Mouse (Mus musculus): ENCODE results near the gene Hint2. TPM values are rescaled to one million over a fixed set of nuclear protein-coding genes. Genes with fewer than 3 reads are reported as not detected.

Hint2 gene
- total and polyA plus RNA-seq, 3 experiments = 6.4 to 27.9 (median 17.8) TPM

Other genes starting within 250 kb of the Hint2 start
Only the 20 nearest of the 26 such genes appear.
- gene Sit1, start 172.7 kb downstream of the Hint2 start, total RNA-seq (2012; rRNA removed) = 2.8 and 3.8 TPM in 2 replicates
- 10.5 and 10.8 TPM in 2 replicates for gene Sit1, start 172.7 kb downstream of the Hint2 start, total RNA-seq (2014; rRNA removed)
- gene Sit1, start 172.7 kb downstream of the Hint2 start, polyA plus RNA-seq (2012; ENCODE audit: insufficient read length, low read depth) = 10.1 and 12.5 TPM in 2 replicates
- gene Ccdc107, start 163.6 kb downstream of the Hint2 start, total RNA-seq (2012; rRNA removed) = 57.9 and 63.1 TPM in 2 replicates
- gene Ccdc107, start 163.6 kb downstream of the Hint2 start, total RNA-seq (2014; rRNA removed) = 23.0 and 33.4 TPM in 2 replicates
- gene Ccdc107, start 163.6 kb downstream of the Hint2 start, polyA plus RNA-seq (2012; ENCODE audit: insufficient read length, low read depth) = 30.5 and 32.6 TPM in 2 replicates
- gene Arhgef39, start 156.8 kb downstream of the Hint2 start, total RNA-seq (2012; rRNA removed) = 7.4 and 7.5 TPM in 2 replicates
- 7.1 and 7.3 TPM in 2 replicates for gene Arhgef39, start 156.8 kb downstream of the Hint2 start, total RNA-seq (2014; rRNA removed)
- 4.8 and 5.5 TPM in 2 replicates for gene Arhgef39, start 156.8 kb downstream of the Hint2 start, polyA plus RNA-seq (2012; ENCODE audit: insufficient read length, low read depth)
- not detected in 2 replicates for gene Car9, start 149.5 kb downstream of the Hint2 start, total RNA-seq (2012; rRNA removed)
- gene Car9, start 149.5 kb downstream of the Hint2 start, total RNA-seq (2014; rRNA removed) = not detected in 2 replicates
- gene Car9, start 149.5 kb downstream of the Hint2 start, polyA plus RNA-seq (2012; ENCODE audit: insufficient read length, low read depth) = not detected in 2 replicates
- gene Tpm2, start 132.7 kb downstream of the Hint2 start, total RNA-seq (2012; rRNA removed) = 0.30 TPM in 1 of 2 replicates, not detected in the other
- gene Tpm2, start 132.7 kb downstream of the Hint2 start, total RNA-seq (2014; rRNA removed) = not detected in 2 replicates
- 0.29 TPM in 1 of 2 replicates, not detected in the other for gene Tpm2, start 132.7 kb downstream of the Hint2 start, polyA plus RNA-seq (2012; ENCODE audit: insufficient read length, low read depth)
- gene Creb3, start 94.1 kb downstream of the Hint2 start, total RNA-seq (2012; rRNA removed) = 32.9 and 34.2 TPM in 2 replicates
- 26.1 and 27.6 TPM in 2 replicates for gene Creb3, start 94.1 kb downstream of the Hint2 start, total RNA-seq (2014; rRNA removed)
- gene Creb3, start 94.1 kb downstream of the Hint2 start, polyA plus RNA-seq (2012; ENCODE audit: insufficient read length, low read depth) = 33.1 and 37.2 TPM in 2 replicates
- gene Tln1, start 93.8 kb downstream of the Hint2 start, total RNA-seq (2012; rRNA removed) = 59.3 and 60.4 TPM in 2 replicates
- gene Tln1, start 93.8 kb downstream of the Hint2 start, total RNA-seq (2014; rRNA removed) = 22.3 and 22.7 TPM in 2 replicates
- gene Tln1, start 93.8 kb downstream of the Hint2 start, polyA plus RNA-seq (2012; ENCODE audit: insufficient read length, low read depth) = 50.1 and 69.2 TPM in 2 replicates
- 16.6 and 22.0 TPM in 2 replicates for gene Rgp1, start 77.8 kb downstream of the Hint2 start, total RNA-seq (2012; rRNA removed)
- 5.4 and 10.1 TPM in 2 replicates for gene Rgp1, start 77.8 kb downstream of the Hint2 start, total RNA-seq (2014; rRNA removed)
- 32.7 and 37.0 TPM in 2 replicates for gene Rgp1, start 77.8 kb downstream of the Hint2 start, polyA plus RNA-seq (2012; ENCODE audit: insufficient read length, low read depth)
- 3.6 and 4.1 TPM in 2 replicates for gene Gba2, start 77.6 kb downstream of the Hint2 start, total RNA-seq (2012; rRNA removed)
- 3.2 TPM in 2 replicates for gene Gba2, start 77.6 kb downstream of the Hint2 start, total RNA-seq (2014; rRNA removed)
- gene Gba2, start 77.6 kb downstream of the Hint2 start, polyA plus RNA-seq (2012; ENCODE audit: insufficient read length, low read depth) = 8.7 and 11.2 TPM in 2 replicates
- 0.46 and 0.72 TPM in 2 replicates for gene Msmp, start 72.0 kb downstream of the Hint2 start, total RNA-seq (2012; rRNA removed)
- not detected in 2 replicates for gene Msmp, start 72.0 kb downstream of the Hint2 start, total RNA-seq (2014; rRNA removed)
- 5.9 and 6.3 TPM in 2 replicates for gene Msmp, start 72.0 kb downstream of the Hint2 start, polyA plus RNA-seq (2012; ENCODE audit: insufficient read length, low read depth)
- 0.04 and 0.38 TPM in 2 replicates for gene Npr2, start 24.5 kb downstream of the Hint2 start, total RNA-seq (2012; rRNA removed)
- gene Npr2, start 24.5 kb downstream of the Hint2 start, total RNA-seq (2014; rRNA removed) = not detected in 2 replicates
- 0.23 and 0.49 TPM in 2 replicates for gene Npr2, start 24.5 kb downstream of the Hint2 start, polyA plus RNA-seq (2012; ENCODE audit: insufficient read length, low read depth)
- gene Spag8, start 2.9 kb downstream of the Hint2 start, total RNA-seq (2012; rRNA removed) = 0.08 TPM in 1 of 2 replicates, not detected in the other
- gene Spag8, start 2.9 kb downstream of the Hint2 start, total RNA-seq (2014; rRNA removed) = not detected in 2 replicates
- gene Spag8, start 2.9 kb downstream of the Hint2 start, polyA plus RNA-seq (2012; ENCODE audit: insufficient read length, low read depth) = not detected in 2 replicates
- 0.17 and 0.47 TPM in 2 replicates for gene Tmem8b, start 12.5 kb upstream of the Hint2 start, total RNA-seq (2012; rRNA removed)
- gene Tmem8b, start 12.5 kb upstream of the Hint2 start, total RNA-seq (2014; rRNA removed) = not detected in 2 replicates
- gene Tmem8b, start 12.5 kb upstream of the Hint2 start, polyA plus RNA-seq (2012; ENCODE audit: insufficient read length, low read depth) = 0.16 and 0.26 TPM in 2 replicates
- 5.1 and 6.3 TPM in 2 replicates for gene Fam221b, start 12.7 kb upstream of the Hint2 start, total RNA-seq (2012; rRNA removed)
- not detected in 2 replicates for gene Fam221b, start 12.7 kb upstream of the Hint2 start, total RNA-seq (2014; rRNA removed)
- 0.07 and 0.12 TPM in 2 replicates for gene Fam221b, start 12.7 kb upstream of the Hint2 start, polyA plus RNA-seq (2012; ENCODE audit: insufficient read length, low read depth)
- not detected in 2 replicates for gene Olfr70, start 44.3 kb upstream of the Hint2 start, total RNA-seq (2012; rRNA removed)
- gene Olfr70, start 44.3 kb upstream of the Hint2 start, total RNA-seq (2014; rRNA removed) = not detected in 2 replicates
- not detected in 2 replicates for gene Olfr70, start 44.3 kb upstream of the Hint2 start, polyA plus RNA-seq (2012; ENCODE audit: insufficient read length, low read depth)
- not detected in 2 replicates for gene Olfr71, start 53.8 kb upstream of the Hint2 start, total RNA-seq (2012; rRNA removed)
- gene Olfr71, start 53.8 kb upstream of the Hint2 start, total RNA-seq (2014; rRNA removed) = not detected in 2 replicates
- gene Olfr71, start 53.8 kb upstream of the Hint2 start, polyA plus RNA-seq (2012; ENCODE audit: insufficient read length, low read depth) = not detected in 2 replicates
- gene Hrct1, start 70.7 kb upstream of the Hint2 start, total RNA-seq (2012; rRNA removed) = not detected in 2 replicates
- not detected in 2 replicates for gene Hrct1, start 70.7 kb upstream of the Hint2 start, total RNA-seq (2014; rRNA removed)
- gene Hrct1, start 70.7 kb upstream of the Hint2 start, polyA plus RNA-seq (2012; ENCODE audit: insufficient read length, low read depth) = not detected in 2 replicates
- gene Spaar, start 73.6 kb upstream of the Hint2 start, total RNA-seq (2012; rRNA removed) = not detected in 2 replicates
- not detected in 2 replicates for gene Spaar, start 73.6 kb upstream of the Hint2 start, total RNA-seq (2014; rRNA removed)
- gene Spaar, start 73.6 kb upstream of the Hint2 start, polyA plus RNA-seq (2012; ENCODE audit: insufficient read length, low read depth) = not detected in 2 replicates
- gene Olfr159, start 114.5 kb upstream of the Hint2 start, total RNA-seq (2012; rRNA removed) = not detected in 2 replicates
- not detected in 2 replicates for gene Olfr159, start 114.5 kb upstream of the Hint2 start, total RNA-seq (2014; rRNA removed)
- not detected in 2 replicates for gene Olfr159, start 114.5 kb upstream of the Hint2 start, polyA plus RNA-seq (2012; ENCODE audit: insufficient read length, low read depth)
- gene Olfr156, start 167.4 kb upstream of the Hint2 start, total RNA-seq (2012; rRNA removed) = not detected in 2 replicates
- gene Olfr156, start 167.4 kb upstream of the Hint2 start, total RNA-seq (2014; rRNA removed) = not detected in 2 replicates
- not detected in 2 replicates for gene Olfr156, start 167.4 kb upstream of the Hint2 start, polyA plus RNA-seq (2012; ENCODE audit: insufficient read length, low read depth)

Measured in CH12.LX (cell line).